Mouse (Mus musculus): Measurements from ENCODE around the gene Abcg5. TPM values are rescaled to one million over a fixed set of nuclear protein-coding genes. Genes with fewer than 3 reads are reported as not detected.

Gene Abcg5
- not detected for total RNA-seq (2021)
- long read RNA-seq, experiment 1, result 0 reads
- long read RNA-seq, experiment 2, result 0 reads

DNA sequence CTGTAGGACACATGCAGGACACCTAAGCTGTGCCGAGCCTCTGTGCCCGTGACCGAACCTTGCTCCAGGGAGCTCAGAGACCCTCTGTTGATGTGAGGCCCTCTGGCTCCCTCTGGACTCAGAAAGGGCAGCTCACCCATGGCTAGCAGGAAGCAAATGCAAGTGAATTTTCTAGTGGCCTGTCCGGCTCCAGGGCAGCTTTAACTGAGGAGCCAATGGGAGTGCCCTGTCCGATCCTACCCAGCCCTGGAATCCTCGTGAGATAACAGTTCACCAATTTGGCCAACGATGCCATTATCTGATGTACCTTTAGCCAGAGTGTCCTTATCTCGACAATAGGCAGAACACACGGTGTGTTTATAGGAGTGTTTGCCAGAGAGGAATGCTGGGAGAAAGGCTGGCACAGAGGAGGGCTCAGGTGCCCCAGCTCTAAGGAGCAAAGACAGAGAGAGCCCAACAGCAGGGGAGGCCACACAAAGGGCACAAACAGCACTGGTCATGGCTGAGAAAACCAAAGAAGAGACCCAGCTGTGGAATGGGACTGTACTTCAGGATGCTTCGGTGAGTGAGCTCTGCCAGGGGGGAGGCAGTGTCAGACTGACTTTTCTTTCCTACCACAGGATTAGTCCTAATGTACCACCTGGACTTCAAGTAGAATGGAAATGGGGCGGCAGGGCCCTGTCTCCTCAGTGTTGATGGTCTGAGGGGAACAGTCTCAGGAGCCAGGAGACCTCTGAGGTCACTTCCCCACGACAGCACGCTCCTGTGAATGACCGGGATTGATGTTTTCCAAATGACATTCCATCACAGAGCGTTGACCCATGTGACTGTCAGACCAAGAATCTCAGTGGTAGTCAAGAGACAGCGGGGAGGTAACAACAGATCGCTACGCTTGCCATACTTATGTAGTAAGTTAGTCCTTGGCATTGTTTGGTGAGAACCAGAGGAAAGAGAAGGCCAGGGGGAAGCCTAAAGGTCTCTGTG lies at the start of gene Abcg5:
Abcg5 (minus strand) TSS at position 278 of the 984 bp plus-strand sequence.
- intact Hi-C loops (cut with DNase I), result no loop called here
- DNase-seq, result no peak

GRCm38 (mm10) chr17:84732612-84733011 lies 49.8 kb upstream of the Abcg5 start:
- intact Hi-C loops (cut with DNase I), result no loop called here
- no peak for DNase-seq

GRCm38 (mm10) chr17:84731361-84731760 lies 48.5 kb upstream of the Abcg5 start:
- intact Hi-C loops (cut with DNase I), result no loop called here
- DNase-seq, result no peak

GRCm38 (mm10) chr17:84729140-84729539 lies 46.3 kb upstream of the Abcg5 start:
- intact Hi-C loops (cut with DNase I), result no loop called here
- no peak for DNase-seq

GRCm38 (mm10) chr17:84728201-84728911 lies 45.5 kb upstream of the Abcg5 start:
- intact Hi-C loops (cut with DNase I), result no loop called here

DNA sequence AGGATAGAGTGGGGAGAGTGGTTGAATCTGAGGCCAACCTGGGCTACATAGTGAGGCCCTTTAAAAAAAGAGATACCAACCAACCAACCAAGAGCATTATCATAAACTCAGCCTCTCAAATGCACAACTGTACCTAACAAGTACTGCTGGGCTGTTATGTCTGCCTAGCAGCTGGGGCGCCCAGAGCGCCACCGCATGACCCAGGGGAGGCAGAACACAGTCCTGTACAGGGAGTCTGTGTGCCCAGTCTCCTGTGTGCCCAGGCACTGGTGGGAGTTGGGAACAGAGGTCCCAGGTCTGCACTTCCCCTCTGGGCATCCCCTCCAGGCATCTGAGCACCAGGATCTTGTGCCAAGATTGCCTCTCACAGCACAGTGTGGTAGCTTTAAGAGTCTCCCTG lies 42.4 kb upstream of the Abcg5 start:
- intact Hi-C loops (cut with DNase I), result no loop called here
- DNase-seq, result no peak

More at GRCm38 (mm10) chr17:84728201-84728911, 45.5 kb upstream of the Abcg5 start:
- no peak for DNase-seq

- no peak for DNase-seq
- intact Hi-C loops (cut with DNase I), result no loop called here
These were observed 41.2 kb upstream of the Abcg5 start for GRCm38 (mm10) chr17:84724028-84724427.

GRCm38 (mm10) chr17:84719105-84719504 lies 36.3 kb upstream of the Abcg5 start:
- intact Hi-C loops (cut with DNase I), result no loop called here
- DNase-seq, result no peak

DNA sequence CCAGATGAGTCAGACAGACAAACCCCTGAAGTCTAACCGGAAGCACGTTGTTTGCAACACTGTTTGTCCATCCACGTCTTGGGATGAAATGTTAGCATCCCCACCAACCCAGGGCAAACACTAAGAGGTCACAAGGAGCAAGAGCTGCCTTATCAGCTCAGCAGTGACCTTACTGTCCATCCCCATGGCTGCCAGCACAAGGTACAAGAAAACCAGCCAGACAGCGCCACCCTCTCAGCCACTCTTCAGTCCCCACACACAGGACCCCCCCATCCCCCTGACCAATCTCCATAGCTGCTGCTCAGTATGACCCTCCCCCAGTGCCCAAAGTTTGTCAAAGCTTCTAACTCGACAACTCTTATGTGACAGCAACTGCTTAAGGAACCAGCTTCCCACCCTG lies 34.6 kb upstream of the Abcg5 start:
- no peak for DNase-seq
- intact Hi-C loops (cut with DNase I), result no loop called here

- intact Hi-C loops (cut with DNase I), result no loop called here
- no peak for DNase-seq
These were observed 33.6 kb upstream of the Abcg5 start for GRCm38 (mm10) chr17:84716252-84716872.

- intact Hi-C loops (cut with DNase I), result no loop called here
- DNase-seq, result no peak
These were observed 32.1 kb upstream of the Abcg5 start for GRCm38 (mm10) chr17:84714930-84715329.

GRCm38 (mm10) chr17:84713563-84714164 lies 30.9 kb upstream of the Abcg5 start:
- DNase-seq, result no peak
- intact Hi-C loops (cut with DNase I), result no loop called here

DNA sequence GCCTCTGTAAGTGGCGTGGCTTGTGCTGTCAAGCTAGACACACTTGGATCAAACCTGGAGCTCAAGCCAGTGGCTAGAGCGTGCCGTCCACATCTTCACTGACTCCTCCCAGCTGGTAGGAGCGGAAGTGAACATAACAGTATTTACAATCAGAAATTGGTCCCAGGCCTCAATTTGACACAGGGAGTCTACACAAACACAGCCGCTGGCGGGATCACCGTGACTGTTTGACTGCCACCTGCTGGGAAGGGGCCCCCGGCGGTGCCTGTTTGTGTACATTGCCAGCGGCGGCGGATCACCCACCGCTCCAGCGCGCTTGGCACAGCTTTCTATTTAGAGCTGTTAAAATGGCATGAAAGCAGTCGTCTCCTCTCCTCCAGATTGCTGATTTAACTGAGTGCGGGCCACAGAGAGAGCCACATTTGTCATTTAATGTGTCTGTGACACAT lies 26.6 kb upstream of the Abcg5 start:
- intact Hi-C loops (cut with DNase I), result no loop called here

GRCm38 (mm10) chr17:84708818-84709217 lies 26.0 kb upstream of the Abcg5 start:
- no peak for DNase-seq
- intact Hi-C loops (cut with DNase I), result no loop called here

More for the DNA sequence above, 26.6 kb upstream of the Abcg5 start:
- no peak for DNase-seq

- no peak for DNase-seq
- intact Hi-C loops (cut with DNase I), result no loop called here
These were observed 24.6 kb upstream of the Abcg5 start for GRCm38 (mm10) chr17:84707407-84707806.

DNA sequence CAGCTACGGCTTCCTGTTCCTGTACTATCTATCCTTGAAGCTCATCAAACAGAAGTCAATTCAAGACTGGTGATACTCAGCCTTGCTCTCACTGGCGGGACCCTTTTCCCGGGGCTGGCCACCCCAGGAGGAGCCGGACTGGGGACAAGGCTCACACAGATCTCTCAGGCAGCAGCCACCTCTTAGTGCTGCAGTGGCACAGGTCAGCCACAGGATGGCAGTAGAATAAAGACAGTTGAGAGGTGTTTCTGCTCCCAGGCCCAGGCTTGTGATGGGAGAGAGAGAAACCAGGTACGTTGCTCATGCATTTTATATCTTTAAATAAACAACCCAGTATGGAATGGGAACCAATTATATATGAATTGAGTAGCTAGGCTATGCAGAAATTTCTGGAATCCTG lies 15.9 kb upstream of the Abcg5 start:
- DNase-seq, result no peak
- intact Hi-C loops (cut with DNase I), result no loop called here

- no peak for DNase-seq
- intact Hi-C loops (cut with DNase I), result no loop called here
These were observed 13.7 kb upstream of the Abcg5 start for GRCm38 (mm10) chr17:84696537-84696936.

DNA sequence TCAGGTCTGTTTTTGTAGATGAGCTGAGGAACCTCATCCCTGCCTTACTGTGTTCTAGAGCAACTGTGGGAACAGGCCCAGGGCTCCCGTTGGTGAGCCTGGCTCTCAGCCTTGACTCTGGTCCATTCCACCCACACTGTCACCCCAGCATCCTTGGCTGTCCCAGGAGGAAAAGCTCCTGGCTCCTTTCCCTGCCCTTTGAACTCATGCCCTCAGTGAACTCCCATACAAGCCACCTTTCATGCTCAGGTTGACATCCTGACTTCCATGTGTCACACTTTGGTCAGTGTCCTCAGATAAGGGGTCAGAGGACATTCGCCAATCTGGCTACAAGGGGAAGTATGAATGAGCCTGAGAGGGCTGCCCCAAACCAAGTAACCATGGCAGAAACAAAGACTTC lies 10.9 kb upstream of the Abcg5 start:
- intact Hi-C loops (cut with DNase I), result no loop called here
- no peak for DNase-seq

DNA sequence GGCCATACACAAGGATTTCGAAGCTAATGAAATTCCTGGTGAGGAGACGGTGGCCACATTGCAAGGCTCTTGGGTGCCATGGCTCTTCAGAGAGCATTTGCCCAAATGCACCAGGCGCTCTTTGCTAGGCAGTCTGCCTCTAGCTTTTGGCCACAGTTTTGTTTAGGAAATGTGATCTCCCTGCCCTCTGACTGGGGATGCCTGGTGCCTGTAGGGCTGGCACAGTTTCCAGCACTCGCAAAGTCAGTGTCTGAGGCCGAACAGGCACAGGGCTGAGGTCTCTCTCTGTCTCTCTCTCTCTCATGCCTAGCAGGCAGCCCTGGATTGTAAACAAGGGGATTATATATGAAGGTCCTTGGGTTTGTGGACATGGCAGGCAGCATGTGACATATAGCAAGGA lies 7.3 kb upstream of the Abcg5 start:
- intact Hi-C loops (cut with DNase I), result no loop called here
- no peak for DNase-seq

DNA sequence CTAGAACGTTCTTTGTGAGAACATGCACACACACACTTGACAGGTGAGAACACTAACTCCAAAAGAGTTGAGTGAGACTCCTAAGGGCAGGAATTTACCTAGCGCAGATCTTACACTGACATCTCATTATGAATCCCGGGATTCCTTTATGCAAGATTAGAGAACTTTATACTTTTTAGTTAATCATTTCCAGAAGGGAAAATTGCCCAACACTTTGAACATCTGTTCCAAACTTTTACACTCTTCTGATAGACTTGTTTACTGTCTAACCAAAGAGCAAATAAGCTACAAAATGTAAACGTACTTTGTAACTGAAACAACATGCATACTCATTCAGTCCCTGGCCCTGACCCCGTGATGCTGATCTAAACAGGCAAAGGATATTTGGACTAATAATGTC lies 6.5 kb upstream of the Abcg5 start:
- intact Hi-C loops (cut with DNase I), result no loop called here
- no peak for DNase-seq

- intact Hi-C loops (cut with DNase I), result no loop called here
- DNase-seq, result no peak
These were observed 6.0 kb upstream of the Abcg5 start for GRCm38 (mm10) chr17:84688834-84689233.
